Mouse (Mus musculus) liver, embryonic 11.5 days (tissue): ENCODE measurements around the gene Arid1b. TPM values are rescaled to one million over a fixed set of nuclear protein-coding genes. Genes with fewer than 3 reads are reported as not detected.

Experiments used
- ATAC-seq: fragments of 200-750 bp; cut with Nextera tagmentation; replicated peaks from 2 replicates; pipeline ENCODE4 v1.8.0; 2017; ENCODE audit warnings: moderate number of reproducible peaks, mild to moderate bottlenecking, moderate TSS enrichment, moderate library complexity; ENCODE audit not compliant: low FRiP score
- DNase-seq: peaks from one replicate; pipeline ENCODE4 v3.0.0-alpha.2; 2017; ENCODE audit warnings: low spot score
- H3K27ac ChIP-seq: fragments of 300-500 bp; sonication (generic); 2 replicates; pipeline ENCODE4 v1.5.1; 2014; ENCODE audit warnings: mild to moderate bottlenecking, low read depth, low read length, control low read depth
- H3K27me3 ChIP-seq: fragments of 300-500 bp; sonication (generic); replicated peaks from 2 replicates; pipeline ENCODE4 v1.6.1; 2014; ENCODE audit warnings: low read length, mixed read lengths; ENCODE audit not compliant: control insufficient read depth, insufficient read depth
- H3K36me3 ChIP-seq: fragments of 300-500 bp; sonication (generic); 2 replicates; pipeline ENCODE4 v1.6.1; 2014; ENCODE audit warnings: mild to moderate bottlenecking, low read length, moderate library complexity, mixed read lengths; ENCODE audit not compliant: control insufficient read depth, insufficient read depth
- H3K4me1 ChIP-seq: fragments of 300-500 bp; sonication (generic); replicated peaks from 2 replicates; pipeline ENCODE4 v1.6.1; 2014; ENCODE audit warnings: low read length, mixed read lengths; ENCODE audit not compliant: control insufficient read depth, insufficient read depth
- H3K4me2 ChIP-seq: fragments of 300-500 bp; sonication (generic); 2 replicates; pipeline ENCODE4 v1.6.1; 2014; ENCODE audit warnings: mild to moderate bottlenecking, control low read depth, moderate library complexity
- H3K4me3 ChIP-seq: fragments of 300-500 bp; sonication (generic); 2 replicates; pipeline ENCODE4 v1.5.1; 2014; ENCODE audit warnings: low read depth, low read length, control low read depth
- H3K9ac ChIP-seq: fragments of 300-500 bp; sonication (generic); 2 replicates; pipeline ENCODE4 v1.6.1; 2014; ENCODE audit warnings: low read depth, low read length, control low read depth
- H3K9me3 ChIP-seq: fragments of 300-500 bp; sonication (generic); 2 replicates; pipeline ENCODE4 v1.6.1; 2016; ENCODE audit warnings: low read length, inconsistent platforms, mixed read lengths; ENCODE audit not compliant: control insufficient read depth
- WGBS: fragments of 180-500 bp; shearing (Covaris S2); extraction: QIAGEN DNeasy Blood & Tissue Kit; methylation state at CpG from one replicate; pipeline ENCODE4 v1.1.7; 2014; 5-methylcytosine and 5-hydroxymethylcytosine counted together
- polyA plus RNA-seq: library from polyadenylated mRNA; unstranded; fragments of >200 nt; fragmentation: Nextera tagmentation; extraction: Ambion mirVana; gene quantifications from 2 replicates; pipeline ENCODE4 v1.2.1, GENCODE M21; 2014

The Arid1b gene
- polyA plus RNA-seq, 1 experiment from 2014 or later, result 9.1 TPM

DNA sequence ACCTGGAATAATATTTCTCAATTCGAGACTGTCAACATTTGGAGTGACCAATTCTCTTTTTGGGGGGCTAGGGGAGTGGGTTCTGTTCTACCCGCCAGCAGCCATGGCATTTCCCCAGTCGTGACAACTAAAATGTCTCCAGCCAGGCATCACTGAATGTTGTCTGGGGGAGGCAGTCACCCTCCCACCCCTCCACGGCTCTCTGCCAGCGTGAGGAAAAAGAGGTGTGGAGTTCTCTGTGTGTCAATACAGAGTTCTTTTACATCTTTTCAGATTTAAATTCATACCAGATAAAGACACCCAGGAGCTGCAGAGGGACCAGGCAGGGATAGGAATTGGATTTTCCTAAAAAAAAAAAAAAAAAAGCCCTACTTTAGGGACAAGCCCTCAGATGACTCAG, 402.1 kb downstream of the Arid1b start:
- Histone ChIP-seq H3K27me3 (peaks cover 4% of the 10 kb centered on the region; the same call in 1 of the 2 replicates), H3K9me3 (no peaks in the 10 kb centered on the region), H3K4me2 (no peak overlapping the region), H3K4me1 (no peaks in the 10 kb centered on the region; the same call in 1 of the 2 replicates), H3K9ac (no peak overlapping the region), H3K36me3 (no peaks in the 10 kb centered on the region), H3K27ac (no peak overlapping the region), H3K4me3 (no peak overlapping the region)
- DNase-seq (no peak), ATAC-seq (no peak)
- 79% methylated on average over 5 of the region's 5 CpGs for WGBS
